Mouse (Mus musculus) ovary, postnatal 36 days (tissue): ENCODE measurements around the gene Nab1.
"Not testable (repeated sequence)": the region's sequence is repeated elsewhere in the genome, so short reads cannot be mapped to it uniquely, and the experiment has no call there.

Source experiments
- DNase-seq: peaks from one replicate; pipeline ENCODE4 v3.0.0; 2022; ENCODE audit warnings: low spot score, mixed read lengths

Nab1 gene

GRCm38 (mm10) chr1:52500314-52500981 lies at the start of gene Nab1:
TSS of gene Nab1 (minus strand) at chr1:52500679.
- peak; percentile 81 for DNase-seq

GRCm38 (mm10) chr1:52547451-52547850 lies 47.0 kb upstream of the Nab1 start:
- DNase-seq: no peak

GRCm38 (mm10) chr1:52546796-52547195 lies 46.3 kb upstream of the Nab1 start:
- DNase-seq: no peak

- DNase-seq: not testable (repeated sequence)
Measured at GRCm38 (mm10) chr1:52540124-52540523, 39.6 kb upstream of the Nab1 start.

- no peak for DNase-seq
Measured at GRCm38 (mm10) chr1:52529933-52530332, 29.5 kb upstream of the Nab1 start.

GRCm38 (mm10) chr1:52527656-52528055 lies 27.2 kb upstream of the Nab1 start:
- DNase-seq: no peak

GRCm38 (mm10) chr1:52527252-52527651 lies 26.8 kb upstream of the Nab1 start:
- no peak for DNase-seq

GRCm38 (mm10) chr1:52524663-52525062 lies 24.2 kb upstream of the Nab1 start:
- DNase-seq: no peak

GRCm38 (mm10) chr1:52524150-52524549 lies 23.7 kb upstream of the Nab1 start:
- DNase-seq: no peak

- no peak for DNase-seq
Measured at GRCm38 (mm10) chr1:52521436-52521993, 21.0 kb upstream of the Nab1 start.

GRCm38 (mm10) chr1:52520131-52520530 lies 19.7 kb upstream of the Nab1 start:
- no peak for DNase-seq

- DNase-seq: no peak
Measured at GRCm38 (mm10) chr1:52515249-52515648, 14.8 kb upstream of the Nab1 start.

- no peak for DNase-seq
Measured at GRCm38 (mm10) chr1:52511788-52512425, 11.4 kb upstream of the Nab1 start.

GRCm38 (mm10) chr1:52506211-52506610 lies 5.7 kb upstream of the Nab1 start:
- DNase-seq: no peak

GRCm38 (mm10) chr1:52502296-52502695 lies 1.8 kb upstream of the Nab1 start:
- DNase-seq: no peak

GRCm38 (mm10) chr1:52501688-52502133 lies 1.2 kb upstream of the Nab1 start:
- DNase-seq: no peak

- DNase-seq: no peak
Measured at GRCm38 (mm10) chr1:52501090-52501489, 611 bp upstream of the Nab1 start.

- DNase-seq: no peak
Measured at GRCm38 (mm10) chr1:52499601-52500313, 722 bp downstream of the Nab1 start.

GRCm38 (mm10) chr1:52498786-52499450 lies 1.6 kb downstream of the Nab1 start:
- DNase-seq: no peak

GRCm38 (mm10) chr1:52489538-52490181 lies 10.8 kb downstream of the Nab1 start:
- DNase-seq: no peak

- DNase-seq: no peak
Measured at GRCm38 (mm10) chr1:52484980-52485379, 15.5 kb downstream of the Nab1 start.

GRCm38 (mm10) chr1:52474291-52474690 lies 26.2 kb downstream of the Nab1 start:
- no peak for DNase-seq
